Comparison of ENCODE assay signal across 10 mouse cellular contexts in the genomic region with DNA sequence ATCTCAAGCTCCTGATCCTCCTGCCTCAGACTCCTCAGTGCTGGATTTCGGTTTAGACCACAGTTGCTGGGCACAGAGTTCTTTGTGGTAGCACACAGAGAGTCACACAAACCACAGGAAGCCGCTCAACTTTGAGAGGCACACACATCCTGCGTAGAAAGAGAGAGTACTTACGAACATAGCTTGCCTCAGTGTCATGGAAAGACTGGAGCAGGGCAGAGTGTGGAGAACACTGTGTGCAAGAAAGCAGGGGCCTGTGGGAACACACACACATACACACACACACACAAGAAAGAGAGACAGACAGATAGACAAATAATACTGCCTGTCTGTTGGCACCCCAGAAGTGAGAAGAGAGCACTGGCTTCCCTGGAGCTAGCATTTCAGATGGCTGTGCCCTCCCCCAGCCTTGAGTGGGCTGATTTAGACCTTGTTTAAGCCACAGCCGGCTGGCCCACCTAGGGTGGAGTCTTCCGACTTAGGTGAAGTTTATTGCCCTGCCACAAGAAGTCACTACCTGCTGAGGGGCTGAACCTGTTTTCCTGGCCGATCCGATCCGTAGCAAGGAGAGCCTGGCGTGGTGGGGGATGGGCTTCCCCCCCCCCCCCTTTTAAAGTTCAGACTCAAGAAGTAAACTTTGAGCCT. TPM values are rescaled to one million over a fixed set of nuclear protein-coding genes. Genes with fewer than 3 reads are reported as not detected.
DNase-seq lines count a peak whose midpoint lies in the region; ATAC-seq and TF ChIP-seq lines count a peak whose summit lies in the region.
"Had no signal": no experiment of that assay in that cellular context is flagged by ENCODE, and none has a peak within 500 bp of the region (broad histone marks: within the 10 kb centered on the region; RNA-seq: fewer than 3 reads in every experiment).

No protein-coding gene starts in this region.

- TF ChIP-seq CTCF in midbrain, postnatal 0 days (IDR thresholded peaks at IDR 0.05) = no peak

- H3K27me3 ChIP-seq in midbrain, postnatal 0 days (ENCODE audit: insufficient read depth, low read length) = 0 out of 2 replicates have a peak, but pooled peaks cover 4% of the 10 kb centered on the region

- H3K4me2 ChIP-seq in midbrain, postnatal 0 days (ENCODE audit: low read depth, low read length, poor library complexity, severe bottlenecking) = no peak overlapping the region

- DNase-seq in spleen, adult 18-20 months = peak; percentile 50 to 62
- no peak for DNase-seq in spleen, postnatal 14 days (ENCODE audit: low spot score in 2 of 2)
- peak; percentile 55 for DNase-seq in ZHBTc4 (ENCODE audit: low read depth, low spot score)
- peak; percentile 67 for DNase-seq in thymus, postnatal 4 days
- DNase-seq in left cerebral cortex, postnatal 10 days (ENCODE audit: extremely low spot score in 1 of 2, low spot score in 2 of 2) = no peak
- DNase-seq in midbrain, postnatal 0 days (ENCODE audit: low spot score) = no peak
- DNase-seq: cerebellum, adult 18-20 months had no signal

- no peak overlapping the region for H3K4me3 ChIP-seq in midbrain, postnatal 0 days (ENCODE audit: low read depth, low read length)

- no peaks in the 10 kb centered on the region for H3K36me3 ChIP-seq in midbrain, postnatal 0 days (ENCODE audit: insufficient read depth, low read length)

- WGBS in midbrain, postnatal 0 days = 73% methylated on average over 10 of the region's 10 CpGs

- no peak overlapping the region for H3K27ac ChIP-seq in midbrain, postnatal 0 days (ENCODE audit: low read depth, low read length)

- H3K9ac ChIP-seq in midbrain, postnatal 0 days (replicated peaks; ENCODE audit: low read length, poor library complexity, severe bottlenecking) = no peak overlapping the region

- H3K4me1 ChIP-seq in midbrain, postnatal 0 days (ENCODE audit: insufficient read depth, low read length) = no peaks in the 10 kb centered on the region

- no peaks in the 10 kb centered on the region for H3K9me3 ChIP-seq in midbrain, postnatal 0 days (ENCODE audit: low read length)

- intact Hi-C loops in left cerebral cortex, postnatal 10 days (cut with DNase I) = loop anchor here (10.0 kb wide), 1 partner anchor 207 kb away; no protein-coding TSS in a partner anchor

- peak; percentile 34 for ATAC-seq in megakaryocyte-erythroid progenitor cell, adult 5-6 weeks (replicated peaks; ENCODE audit: low FRiP score, low TSS enrichment, poor library complexity, severe bottlenecking)
- ATAC-seq in midbrain, postnatal 0 days (ENCODE audit: low FRiP score) = no peak
- ATAC-seq: intestine, postnatal 0 days had no signal

RNA-seq across cellular contexts. Expression of a gene that starts 4.4 kb away (rescaled TPM):
- 2.3 and 5.4 TPM in 2 replicates for total RNA-seq in megakaryocyte-erythroid progenitor cell, adult 5-6 weeks (2014; fragmentation: Nextera tagmentation)
- 2.2 and 2.5 TPM in 2 replicates for total RNA-seq in megakaryocyte-erythroid progenitor cell, adult 5-6 weeks (2017)
- total RNA-seq in left cerebral cortex, postnatal 10 days (2021) = 1 to 10 TPM in 1 of 2 experiments, under 1 TPM in 1; 0.85 to 1.4 TPM
- 1.4 and 3.7 TPM in 2 replicates for total RNA-seq in midbrain, postnatal 0 days (2014; rRNA removed)
- polyA plus RNA-seq in midbrain, postnatal 0 days (2015; fragmentation: Nextera tagmentation; extraction: Ambion mirVana) = 0.93 and 1.1 TPM in 2 replicates

RNA-seq across cellular contexts. Expression of a gene that starts 5.8 kb away (rescaled TPM):
- total RNA-seq in megakaryocyte-erythroid progenitor cell, adult 5-6 weeks (2014; fragmentation: Nextera tagmentation) = not detected in 2 replicates
- total RNA-seq in megakaryocyte-erythroid progenitor cell, adult 5-6 weeks (2017) = not detected in 2 replicates
- total RNA-seq in left cerebral cortex, postnatal 10 days (2021) = under 1 TPM in 1 of 2 experiments, not detected in 1; 0.20 TPM
- total RNA-seq in midbrain, postnatal 0 days (2014; rRNA removed) = not detected in 2 replicates
- polyA plus RNA-seq in midbrain, postnatal 0 days (2015; fragmentation: Nextera tagmentation; extraction: Ambion mirVana) = not detected in 2 replicates
- polyA plus RNA-seq: intestine, postnatal 0 days had no signal

RNA-seq across cellular contexts. Expression of a gene that starts 24.0 kb away (rescaled TPM):
- 0.27 TPM in 1 of 2 replicates, not detected in the other for total RNA-seq in megakaryocyte-erythroid progenitor cell, adult 5-6 weeks (2014; fragmentation: Nextera tagmentation)
- not detected in 2 replicates for total RNA-seq in megakaryocyte-erythroid progenitor cell, adult 5-6 weeks (2017)
- total RNA-seq in left cerebral cortex, postnatal 10 days (2021) = 100 to 1,000 TPM; 305 to 320 TPM
- 342 and 354 TPM in 2 replicates for total RNA-seq in midbrain, postnatal 0 days (2014; rRNA removed)
- 82.0 and 88.1 TPM in 2 replicates for polyA plus RNA-seq in midbrain, postnatal 0 days (2015; fragmentation: Nextera tagmentation; extraction: Ambion mirVana)

RNA-seq across cellular contexts. Expression of a gene that starts 49.0 kb away (rescaled TPM):
- 3.5 and 4.0 TPM in 2 replicates for total RNA-seq in megakaryocyte-erythroid progenitor cell, adult 5-6 weeks (2014; fragmentation: Nextera tagmentation)
- 3.1 and 9.7 TPM in 2 replicates for total RNA-seq in megakaryocyte-erythroid progenitor cell, adult 5-6 weeks (2017)
- 10 to 100 TPM; 61.9 to 67.5 TPM for total RNA-seq in left cerebral cortex, postnatal 10 days (2021)
- 209 and 214 TPM in 2 replicates for total RNA-seq in midbrain, postnatal 0 days (2014; rRNA removed)
- polyA plus RNA-seq in midbrain, postnatal 0 days (2015; fragmentation: Nextera tagmentation; extraction: Ambion mirVana) = 297 and 314 TPM in 2 replicates

RNA-seq across cellular contexts. Expression of a gene that starts 54.4 kb away (rescaled TPM):
- total RNA-seq in megakaryocyte-erythroid progenitor cell, adult 5-6 weeks (2014; fragmentation: Nextera tagmentation) = not detected in 2 replicates
- total RNA-seq in megakaryocyte-erythroid progenitor cell, adult 5-6 weeks (2017) = not detected in 2 replicates
- total RNA-seq in left cerebral cortex, postnatal 10 days (2021) = not detected
- not detected in 2 replicates for total RNA-seq in midbrain, postnatal 0 days (2014; rRNA removed)
- polyA plus RNA-seq in midbrain, postnatal 0 days (2015; fragmentation: Nextera tagmentation; extraction: Ambion mirVana) = 0.47 and 0.78 TPM in 2 replicates
- total RNA-seq: left cerebral cortex, postnatal 14 days had no signal

Comparison
In these comparisons a context has a peak if more than half of its experiments do, and no peak if none do; other contexts are left out.
1. DNase-seq: peak in spleen, adult 18-20 months (2 of 2), ZHBTc4 (single experiment) and thymus, postnatal 4 days (single experiment); none in spleen, postnatal 14 days (0 of 2), left cerebral cortex, postnatal 10 days (0 of 2) and midbrain, postnatal 0 days (single experiment).
2. RNA of a gene that starts 24.0 kb away (total RNA-seq): 342 to 354 TPM in midbrain, postnatal 0 days and 305 to 320 TPM in left cerebral cortex, postnatal 10 days; 0.27 TPM in megakaryocyte-erythroid progenitor cell, adult 5-6 weeks; every median in the first group is over 100 times any median in the second.